Mouse (Mus musculus) bone marrow, adult 2 months (tissue): ENCODE results near the gene Rab4b. TPM values are rescaled to one million over a fixed set of nuclear protein-coding genes. Genes with fewer than 3 reads are reported as not detected.

ENCODE experiments used
- H3K27ac ChIP-seq: fragments of 200-500 bp; 2 replicates; pipeline ENCODE4 v1.5.1; 2012; ENCODE audit warnings: low read depth, mild to moderate bottlenecking, control low read depth, inconsistent platforms, low read length; ENCODE audit not compliant: control insufficient read depth, poor library complexity, insufficient read depth
- H3K4me1 ChIP-seq: fragments of 200-500 bp; 2 replicates; pipeline ENCODE4 v1.6.1; 2011; ENCODE audit warnings: low read length; ENCODE audit not compliant: control insufficient read depth, insufficient read depth
- H3K4me3 ChIP-seq: fragments of 200-500 bp; replicated peaks from 2 replicates; pipeline ENCODE3; 2011; ENCODE audit warnings: mild to moderate bottlenecking, low read depth, low read length, control low read depth; ENCODE audit not compliant: control insufficient read depth
- CTCF ChIP-seq: fragments of 200-500 bp; IDR thresholded peaks from 2 replicates; pipeline ENCODE4 v1.5.1; 2011; ENCODE audit warnings: low read length, control low read depth; ENCODE audit not compliant: control insufficient read depth, insufficient read depth
- POLR2A ChIP-seq: fragments of 200-500 bp; IDR thresholded peaks from 2 replicates; pipeline ENCODE4 v1.6.1; 2011; ENCODE audit warnings: low read depth, mild to moderate bottlenecking, control low read depth, low read length, borderline replicate concordance; ENCODE audit not compliant: control insufficient read depth
- WGBS: fragments of 180-500 bp; shearing (Covaris S2); methylation state at CpG from one replicate; pipeline ENCODE4 v1.1.7; 2018; 5-methylcytosine and 5-hydroxymethylcytosine counted together
- polyA plus RNA-seq: library from polyadenylated mRNA; stranded (reverse); fragments of >200 nt; gene quantifications from 2 replicates; pipeline ENCODE4 v1.2.4, GENCODE M21; 2011; ENCODE audit warnings: low replicate concordance; ENCODE audit not compliant: missing spikeins, insufficient read depth, insufficient read length

Gene Rab4b
- 35.7 and 73.7 TPM in 2 replicates for polyA plus RNA-seq

- H3K4me3 ChIP-seq: peak within 1 kb of the TSS; percentile 85
- under 1% methylated on average over 53 of the region's 53 CpGs for WGBS
- peak within 1 kb of the TSS; percentile 98 for H3K27ac ChIP-seq
- TF ChIP-seq POLR2A: peak; percentile 38; the same call in 1 of the 2 replicates
- peak; percentile 77 for TF ChIP-seq CTCF
- no peaks in the 10 kb centered on the region for H3K4me1 ChIP-seq
Measured at GRCm38 (mm10) chr7:27178324-27179216, at the start of gene Rab4b. Rab4b (minus strand) TSS chr7:27178896.

GRCm38 (mm10) chr7:27228281-27228821 lies 49.7 kb upstream of the Rab4b start, which contains the start of gene Itpkc:
Itpkc (minus strand) TSS chr7:27228661.
- H3K4me1 ChIP-seq: peaks cover 4% of the 10 kb centered on the region; the same call in 1 of the 2 replicates
- under 1% methylated on average over 49 of the region's 49 CpGs for WGBS
- TF ChIP-seq POLR2A (peak; percentile 90; the same call in 1 of the 2 replicates), CTCF (no peak)
- H3K4me3 ChIP-seq: peak within 1 kb of the TSS; percentile 58
- H3K27ac ChIP-seq: peak within 1 kb of the TSS; percentile 27

- TF ChIP-seq POLR2A: no peak
- TF ChIP-seq CTCF: no peak
- peaks cover 4% of the 10 kb centered on the region; the same call in 1 of the 2 replicates for H3K4me1 ChIP-seq
- H3K27ac ChIP-seq: peak overlapping the region; percentile 27; the same call in 1 of the 2 replicates
- 16% methylated on average over 10 of the region's 10 CpGs for WGBS
- H3K4me3 ChIP-seq: peak overlapping the region; percentile 58
Measured at GRCm38 (mm10) chr7:27227676-27228075, 49.0 kb upstream of the Rab4b start.

GRCm38 (mm10) chr7:27227276-27227675 lies 48.6 kb upstream of the Rab4b start:
- no peak for TF ChIP-seq POLR2A
- TF ChIP-seq CTCF: no peak
- H3K4me1 ChIP-seq: peaks cover 4% of the 10 kb centered on the region; the same call in 1 of the 2 replicates
- no peak overlapping the region for H3K27ac ChIP-seq

GRCm38 (mm10) chr7:27224877-27225575 lies 46.3 kb upstream of the Rab4b start:
- peaks cover 4% of the 10 kb centered on the region; the same call in 1 of the 2 replicates for H3K4me1 ChIP-seq
- H3K4me3 ChIP-seq: no peak overlapping the region
- WGBS: 85% methylated on average over 11 of the region's 11 CpGs
- TF ChIP-seq POLR2A: 0 out of 2 replicates have a peak, but pooled peaks have one; percentile 19
- no peak for TF ChIP-seq CTCF
- H3K27ac ChIP-seq: no peak overlapping the region

More at GRCm38 (mm10) chr7:27227276-27227675, 48.6 kb upstream of the Rab4b start:
- 61% methylated on average over 9 of the region's 9 CpGs for WGBS
- peak overlapping the region; percentile 58 for H3K4me3 ChIP-seq

GRCm38 (mm10) chr7:27222538-27222937 lies 43.8 kb upstream of the Rab4b start:
- WGBS: 71% methylated on average over 1 of the region's 1 CpGs
- H3K27ac ChIP-seq: no peak overlapping the region
- peaks cover 4% of the 10 kb centered on the region; the same call in 1 of the 2 replicates for H3K4me1 ChIP-seq
- TF ChIP-seq POLR2A: no peak
- no peak for TF ChIP-seq CTCF
- no peak overlapping the region for H3K4me3 ChIP-seq

GRCm38 (mm10) chr7:27221939-27222338 lies 43.2 kb upstream of the Rab4b start:
- peaks cover 4% of the 10 kb centered on the region; the same call in 1 of the 2 replicates for H3K4me1 ChIP-seq
- no peak overlapping the region for H3K4me3 ChIP-seq
- H3K27ac ChIP-seq: no peak overlapping the region
- WGBS: 73% methylated on average over 6 of the region's 6 CpGs
- no peak for TF ChIP-seq POLR2A
- TF ChIP-seq CTCF: no peak

GRCm38 (mm10) chr7:27219937-27220336 lies 41.2 kb upstream of the Rab4b start:
- 89% methylated on average over 11 of the region's 11 CpGs for WGBS
- Histone ChIP-seq H3K27ac (no peak overlapping the region), H3K4me1 (peaks cover 3% of the 10 kb centered on the region; the same call in 1 of the 2 replicates), H3K4me3 (no peak overlapping the region)
- TF ChIP-seq CTCF: no peak
- TF ChIP-seq POLR2A: no peak
